Mouse (Mus musculus) heart, embryonic 10.5 days (tissue): ENCODE results near the gene Pax5. TPM values are rescaled to one million over a fixed set of nuclear protein-coding genes. Genes with fewer than 3 reads are reported as not detected.

Experiments
- DNase-seq: peaks from one replicate; pipeline ENCODE4 v3.0.0-alpha.2; 2017; ENCODE audit warnings: low spot score
- H3K27ac ChIP-seq: fragments of 300-500 bp; sonication (generic); 2 replicates; pipeline ENCODE4 v1.5.1; 2016; ENCODE audit warnings: mild to moderate bottlenecking
- H3K27me3 ChIP-seq: fragments of 300-500 bp; sonication (generic); 2 replicates; pipeline ENCODE4 v1.6.1; 2016; ENCODE audit warnings: mild to moderate bottlenecking; ENCODE audit not compliant: poor library complexity, insufficient read depth, severe bottlenecking
- H3K36me3 ChIP-seq: fragments of 300-500 bp; sonication (generic); 2 replicates; pipeline ENCODE4 v1.6.1; 2016; ENCODE audit warnings: mild to moderate bottlenecking, moderate library complexity
- H3K4me1 ChIP-seq: fragments of 300-500 bp; sonication (generic); 2 replicates; pipeline ENCODE4 v1.6.1; 2016; ENCODE audit warnings: mild to moderate bottlenecking
- H3K4me3 ChIP-seq: fragments of 300-500 bp; sonication (generic); 2 replicates; pipeline ENCODE4 v1.5.1; 2016; ENCODE audit warnings: mild to moderate bottlenecking, moderate library complexity
- H3K9me3 ChIP-seq: fragments of 300-500 bp; sonication (generic); 2 replicates; pipeline ENCODE4 v1.6.1; 2016; ENCODE audit warnings: mild to moderate bottlenecking, moderate library complexity
- WGBS: fragments of 180-500 bp; shearing (Covaris S2); methylation state at CpG from one replicate; pipeline ENCODE4 v1.1.7; 2016; 5-methylcytosine and 5-hydroxymethylcytosine counted together
- polyA plus RNA-seq: library from polyadenylated mRNA; unstranded; fragments of >200 nt; fragmentation: Nextera tagmentation; extraction: Ambion mirVana; gene quantifications from 2 replicates; pipeline ENCODE4 v1.2.1, GENCODE M21; 2016

The Pax5 gene
- polyA plus RNA-seq, 1 experiment from 2014 or later, result 0.03 TPM

- 82% methylated on average over 4 of the region's 4 CpGs for WGBS
- peaks cover 15% of the 10 kb centered on the region for H3K27me3 ChIP-seq
- no peaks in the 10 kb centered on the region for H3K36me3 ChIP-seq
- 0 out of 2 replicates have a peak, but pooled peaks cover 5% of the 10 kb centered on the region for H3K4me1 ChIP-seq
- no peak overlapping the region for H3K4me3 ChIP-seq
- DNase-seq, result no peak
- no peak overlapping the region for H3K27ac ChIP-seq
- H3K9me3 ChIP-seq, result no peaks in the 10 kb centered on the region
Measured at GRCm38 (mm10) chr4:44535646-44536045, 174.6 kb downstream of the Pax5 start.

DNA sequence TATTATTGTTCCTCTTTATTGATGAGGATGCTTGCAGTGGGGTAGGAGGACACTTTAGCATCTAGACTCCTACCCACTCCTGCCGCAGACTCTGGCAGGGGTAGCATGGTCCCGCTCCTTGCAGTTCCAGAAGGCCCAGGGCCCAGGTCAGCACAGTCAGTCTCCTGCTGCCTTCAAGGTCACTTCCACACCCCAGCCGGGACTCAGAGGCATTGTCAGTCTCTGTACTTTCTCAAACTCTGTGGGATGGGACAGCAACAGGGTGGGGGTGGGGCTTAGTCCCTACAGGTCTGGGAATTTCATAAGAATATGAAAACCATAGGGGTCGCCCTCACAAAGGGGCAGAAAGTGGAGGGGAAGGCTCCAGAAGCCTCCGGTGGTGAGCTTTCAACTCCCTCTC lies 177.0 kb downstream of the Pax5 start:
- H3K27ac ChIP-seq, result no peak overlapping the region
- no peak for DNase-seq
- 0 out of 2 replicates have a peak, but pooled peaks cover 5% of the 10 kb centered on the region for H3K4me1 ChIP-seq
- H3K4me3 ChIP-seq, result no peak overlapping the region
- 62% methylated on average over 5 of the region's 5 CpGs for WGBS
- peaks cover 16% of the 10 kb centered on the region for H3K27me3 ChIP-seq
- H3K36me3 ChIP-seq, result no peaks in the 10 kb centered on the region
- no peaks in the 10 kb centered on the region for H3K9me3 ChIP-seq

- Histone ChIP-seq H3K4me3 (no peak overlapping the region), H3K4me1 (0 out of 2 replicates have a peak, but pooled peaks cover 5% of the 10 kb centered on the region), H3K36me3 (no peaks in the 10 kb centered on the region), H3K9me3 (no peaks in the 10 kb centered on the region), H3K27ac (no peak overlapping the region), H3K27me3 (peaks cover 11% of the 10 kb centered on the region)
- 81% methylated on average over 5 of the region's 5 CpGs for WGBS
- no peak for DNase-seq
Measured at GRCm38 (mm10) chr4:44532731-44533130, 177.6 kb downstream of the Pax5 start.

- no peak overlapping the region for H3K27ac ChIP-seq
- H3K4me1 ChIP-seq, result no peaks in the 10 kb centered on the region
- H3K36me3 ChIP-seq, result no peaks in the 10 kb centered on the region
- no peaks in the 10 kb centered on the region for H3K9me3 ChIP-seq
- 72% methylated on average over 3 of the region's 3 CpGs for WGBS
- peaks cover 5% of the 10 kb centered on the region; the same call in 1 of the 2 replicates for H3K27me3 ChIP-seq
- H3K4me3 ChIP-seq, result no peak overlapping the region
- no peak for DNase-seq
Measured at GRCm38 (mm10) chr4:44525336-44525735, 185.0 kb downstream of the Pax5 start.

- Histone ChIP-seq H3K27me3 (no peaks in the 10 kb centered on the region), H3K27ac (no peak overlapping the region), H3K4me1 (no peaks in the 10 kb centered on the region), H3K36me3 (no peaks in the 10 kb centered on the region), H3K9me3 (no peaks in the 10 kb centered on the region), H3K4me3 (no peak overlapping the region)
- 71% methylated on average over 11 of the region's 11 CpGs for WGBS
- no peak for DNase-seq
Measured at GRCm38 (mm10) chr4:44518923-44519322, 191.4 kb downstream of the Pax5 start.

DNA sequence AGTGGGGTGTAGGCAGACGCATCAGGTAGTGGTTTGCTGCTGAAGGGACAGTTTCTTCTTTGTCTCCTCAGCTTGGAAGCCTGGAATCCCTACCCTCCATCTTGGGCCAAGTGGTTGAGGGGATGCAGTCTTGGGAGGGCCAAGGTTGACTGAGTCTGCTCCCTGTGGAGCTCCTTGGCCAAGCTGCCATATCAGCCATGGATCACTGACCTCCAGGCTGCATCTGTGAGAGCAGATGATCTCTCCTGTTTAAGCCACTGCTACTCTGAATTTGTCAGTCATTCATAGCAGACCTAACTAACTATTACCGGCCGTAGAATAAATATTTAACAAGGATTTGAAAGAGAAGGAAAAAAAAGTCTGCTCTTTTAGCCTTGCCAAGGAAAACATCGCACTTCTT lies 196.3 kb downstream of the Pax5 start:
- peaks cover 16% of the 10 kb centered on the region for H3K27me3 ChIP-seq
- 86% methylated on average over 4 of the region's 4 CpGs for WGBS
- H3K36me3 ChIP-seq, result no peaks in the 10 kb centered on the region
- no peaks in the 10 kb centered on the region for H3K9me3 ChIP-seq
- no peaks in the 10 kb centered on the region for H3K4me1 ChIP-seq
- H3K27ac ChIP-seq, result no peak overlapping the region
- no peak overlapping the region for H3K4me3 ChIP-seq
- no peak for DNase-seq

DNA sequence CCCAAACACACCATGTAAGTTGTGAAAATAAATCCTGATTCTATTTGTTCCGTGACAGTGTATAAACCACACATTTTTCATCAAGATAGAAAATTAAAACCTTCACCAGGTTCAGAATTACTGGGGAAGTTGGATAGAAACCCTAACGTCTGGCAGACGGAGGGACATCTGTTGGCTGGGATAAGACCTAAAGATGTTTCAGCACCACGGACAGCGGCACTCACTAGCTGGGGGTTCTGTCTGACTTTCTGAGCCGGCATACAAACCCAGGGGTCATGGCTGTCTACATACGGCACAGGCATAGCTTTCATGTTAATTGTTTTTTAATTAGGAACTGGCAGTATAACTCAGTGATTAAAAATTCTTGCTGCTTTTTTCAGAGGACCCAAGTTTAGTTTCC lies 198.6 kb downstream of the Pax5 start:
- Histone ChIP-seq H3K27me3 (peaks cover 27% of the 10 kb centered on the region), H3K27ac (no peak overlapping the region), H3K9me3 (no peaks in the 10 kb centered on the region), H3K4me1 (no peaks in the 10 kb centered on the region), H3K36me3 (no peaks in the 10 kb centered on the region), H3K4me3 (no peak overlapping the region)
- no peak for DNase-seq
- WGBS, result 9% methylated on average over 7 of the region's 7 CpGs

GRCm38 (mm10) chr4:44508386-44509226 lies 201.7 kb downstream of the Pax5 start:
- no peak overlapping the region for H3K4me3 ChIP-seq
- H3K36me3 ChIP-seq, result no peaks in the 10 kb centered on the region
- H3K27me3 ChIP-seq, result peaks cover 32% of the 10 kb centered on the region
- no peaks in the 10 kb centered on the region for H3K4me1 ChIP-seq
- no peaks in the 10 kb centered on the region for H3K9me3 ChIP-seq
- no peak for DNase-seq
- WGBS, result 34% methylated on average over 25 of the region's 25 CpGs
- H3K27ac ChIP-seq, result no peak overlapping the region

DNA sequence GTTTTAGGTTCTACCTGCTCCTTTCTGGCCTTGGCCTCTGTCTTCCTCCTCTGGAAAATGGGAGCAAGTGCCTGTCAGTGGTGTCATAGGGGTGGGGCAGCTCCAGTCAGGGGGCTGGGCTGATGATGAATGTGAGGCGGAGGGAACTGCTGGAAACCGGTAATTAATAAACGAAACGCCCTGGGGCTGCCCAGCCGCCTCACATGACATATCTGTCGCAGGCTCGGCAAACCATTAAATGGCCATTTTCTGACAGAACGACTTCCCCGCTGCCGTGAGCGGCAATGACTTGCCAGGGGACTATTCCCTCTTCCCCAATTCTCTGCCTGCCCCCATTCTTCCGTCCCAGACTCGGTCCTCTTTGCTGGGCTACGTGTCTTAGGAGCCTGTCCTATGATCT lies 202.4 kb downstream of the Pax5 start:
- DNase-seq, result no peak
- Histone ChIP-seq H3K4me1 (no peaks in the 10 kb centered on the region), H3K4me3 (no peak overlapping the region), H3K9me3 (no peaks in the 10 kb centered on the region), H3K27me3 (peaks cover 32% of the 10 kb centered on the region), H3K27ac (no peak overlapping the region), H3K36me3 (no peaks in the 10 kb centered on the region)
- 64% methylated on average over 14 of the region's 14 CpGs for WGBS

- no peaks in the 10 kb centered on the region for H3K9me3 ChIP-seq
- peaks cover 25% of the 10 kb centered on the region for H3K27me3 ChIP-seq
- no peak overlapping the region for H3K4me3 ChIP-seq
- WGBS, result 66% methylated on average over 7 of the region's 7 CpGs
- DNase-seq, result no peak
- H3K27ac ChIP-seq, result no peak overlapping the region
- H3K36me3 ChIP-seq, result no peaks in the 10 kb centered on the region
- H3K4me1 ChIP-seq, result no peaks in the 10 kb centered on the region
Measured at GRCm38 (mm10) chr4:44504998-44505397, 205.3 kb downstream of the Pax5 start.

GRCm38 (mm10) chr4:44502196-44502867 lies 208.0 kb downstream of the Pax5 start:
- DNase-seq, result no peak
- Histone ChIP-seq H3K4me1 (no peaks in the 10 kb centered on the region), H3K36me3 (no peaks in the 10 kb centered on the region), H3K27me3 (peaks cover 5% of the 10 kb centered on the region; the same call in 1 of the 2 replicates), H3K27ac (no peak overlapping the region), H3K4me3 (no peak overlapping the region), H3K9me3 (no peaks in the 10 kb centered on the region)
- 63% methylated on average over 9 of the region's 9 CpGs for WGBS

DNA sequence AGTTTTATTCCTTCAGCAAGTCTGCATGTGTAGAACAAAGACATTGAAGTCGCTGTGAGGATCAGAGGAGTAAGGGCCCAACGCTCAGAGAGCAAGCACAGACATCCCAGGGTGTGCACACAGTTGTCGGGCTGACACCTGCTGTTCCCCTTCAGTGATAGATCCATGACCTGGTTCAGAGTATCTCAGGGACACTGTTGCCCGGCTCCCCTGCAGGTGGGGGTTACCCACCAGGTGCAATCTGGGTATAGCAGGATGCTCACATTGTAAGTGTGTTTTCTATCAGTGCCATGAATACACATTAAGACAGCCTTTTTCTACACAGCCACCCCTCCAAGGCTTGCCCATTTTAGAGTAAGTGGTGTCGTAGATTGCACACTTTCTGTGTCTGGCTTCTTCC lies 212.1 kb downstream of the Pax5 start:
- H3K4me1 ChIP-seq, result no peaks in the 10 kb centered on the region
- no peaks in the 10 kb centered on the region for H3K36me3 ChIP-seq
- H3K9me3 ChIP-seq, result no peaks in the 10 kb centered on the region
- no peak for DNase-seq
- WGBS, result 78% methylated on average over 5 of the region's 5 CpGs
- H3K4me3 ChIP-seq, result no peak overlapping the region
- no peaks in the 10 kb centered on the region for H3K27me3 ChIP-seq
- no peak overlapping the region for H3K27ac ChIP-seq

- no peak overlapping the region for H3K4me3 ChIP-seq
- H3K36me3 ChIP-seq, result no peaks in the 10 kb centered on the region
- H3K27ac ChIP-seq, result no peak overlapping the region
- no peaks in the 10 kb centered on the region for H3K9me3 ChIP-seq
- WGBS, result 78% methylated on average over 2 of the region's 2 CpGs
- DNase-seq, result no peak
- H3K27me3 ChIP-seq, result no peaks in the 10 kb centered on the region
- H3K4me1 ChIP-seq, result no peaks in the 10 kb centered on the region
Measured at GRCm38 (mm10) chr4:44495836-44496235, 214.5 kb downstream of the Pax5 start.
